10 mouse cellular contexts compared by ENCODE assay signal in the genomic region with DNA sequence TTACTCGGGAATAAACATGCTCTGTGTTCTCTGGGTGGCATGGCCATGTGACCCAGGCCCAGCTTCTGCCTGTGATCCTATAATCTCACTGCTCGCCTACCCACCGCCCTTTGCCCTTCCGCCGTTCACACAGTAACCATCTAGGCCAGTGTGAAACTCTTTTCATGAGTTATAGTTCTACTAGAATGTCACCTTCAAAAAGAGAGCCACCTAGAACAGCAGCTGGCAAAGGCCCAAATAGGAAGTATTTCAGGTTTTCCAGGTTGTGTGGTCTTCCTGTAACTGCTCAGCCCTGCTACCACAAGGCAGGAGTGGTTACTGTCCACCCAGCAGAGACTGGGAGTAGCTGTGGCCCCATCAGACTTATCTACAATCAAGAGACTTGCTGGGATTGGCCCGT. TPM values are rescaled to one million over a fixed set of nuclear protein-coding genes. Genes with fewer than 3 reads are reported as not detected.
A peak's percentile ranks its signal among the peaks of the same experiment; 100 is the strongest.
DNase-seq lines count a peak whose midpoint lies in the region; ATAC-seq lines count a peak whose summit lies in the region.
"Had no signal": no experiment of that assay in that cellular context is flagged by ENCODE, and none has a peak within 500 bp of the region (broad histone marks: within the 10 kb centered on the region; RNA-seq: fewer than 3 reads in every experiment).

No protein-coding gene starts in this region.

- H3K4me1 ChIP-seq in kidney, embryonic 14.5 days (ENCODE audit: control insufficient read depth, insufficient read depth, low read length): peaks cover 7% of the 10 kb centered on the region; the same call in 1 of the 2 replicates
- peaks cover 9% of the 10 kb centered on the region for H3K4me1 ChIP-seq in liver, embryonic 12.5 days
- H3K4me1 ChIP-seq in forebrain, embryonic 16.5 days (replicated peaks; ENCODE audit: control insufficient read depth, insufficient read depth, low read length): no peaks in the 10 kb centered on the region

- ATAC-seq in kidney, embryonic 14.5 days (ENCODE audit: low FRiP score, low TSS enrichment): no peak
- ATAC-seq in liver, embryonic 12.5 days: peak; percentile 63
- no peak for ATAC-seq in forebrain, embryonic 16.5 days
- ATAC-seq: hindbrain, embryonic 16.5 days had no signal

- H3K36me3 ChIP-seq in kidney, embryonic 14.5 days (ENCODE audit: control insufficient read depth, insufficient read depth, low read length): no peaks in the 10 kb centered on the region
- H3K36me3 ChIP-seq in liver, embryonic 12.5 days: no peaks in the 10 kb centered on the region
- H3K36me3 ChIP-seq in forebrain, embryonic 16.5 days (ENCODE audit: control insufficient read depth, insufficient read depth): no peaks in the 10 kb centered on the region
- H3K36me3 ChIP-seq: G1E had no signal

- no peak overlapping the region for H3K4me3 ChIP-seq in kidney, embryonic 14.5 days (ENCODE audit: low read length)
- no peak overlapping the region for H3K4me3 ChIP-seq in liver, embryonic 12.5 days
- H3K4me3 ChIP-seq in forebrain, embryonic 16.5 days (replicated peaks; ENCODE audit: low read length): no peak overlapping the region

- no peaks in the 10 kb centered on the region for H3K9me3 ChIP-seq in kidney, embryonic 14.5 days (ENCODE audit: control insufficient read depth, low read length)
- H3K9me3 ChIP-seq in liver, embryonic 12.5 days (replicated peaks): no peaks in the 10 kb centered on the region
- H3K9me3 ChIP-seq in forebrain, embryonic 16.5 days (ENCODE audit: control insufficient read depth, low read length): no peaks in the 10 kb centered on the region
- H3K9me3 ChIP-seq: G1E had no signal

- 58% methylated on average over 6 of the region's 6 CpGs for WGBS in kidney, embryonic 14.5 days
- WGBS in liver, embryonic 12.5 days (ENCODE audit: insufficient replicate concordance): 52% methylated on average over 6 of the region's 6 CpGs
- 84% methylated on average over 6 of the region's 6 CpGs for WGBS in forebrain, embryonic 16.5 days

- peak overlapping the region; percentile 49; the same call in 1 of the 2 replicates for H3K27ac ChIP-seq in kidney, embryonic 14.5 days (ENCODE audit: low read depth, low read length)
- peak overlapping the region; percentile 70 for H3K27ac ChIP-seq in liver, embryonic 12.5 days
- no peak overlapping the region for H3K27ac ChIP-seq in forebrain, embryonic 16.5 days (ENCODE audit: low read length)

- no peaks in the 10 kb centered on the region for H3K27me3 ChIP-seq in kidney, embryonic 14.5 days (ENCODE audit: control insufficient read depth, insufficient read depth, low read length)
- H3K27me3 ChIP-seq in liver, embryonic 12.5 days (replicated peaks): peaks cover 7% of the 10 kb centered on the region; the same call in 1 of the 2 replicates
- H3K27me3 ChIP-seq in forebrain, embryonic 16.5 days (replicated peaks; ENCODE audit: control insufficient read depth, insufficient read depth, low read length): no peaks in the 10 kb centered on the region

- H3K4me2 ChIP-seq in kidney, embryonic 14.5 days (replicated peaks; ENCODE audit: low read depth, low read length): no peak overlapping the region
- no peak overlapping the region for H3K4me2 ChIP-seq in liver, embryonic 12.5 days
- H3K4me2 ChIP-seq in forebrain, embryonic 16.5 days (ENCODE audit: low read length): no peak overlapping the region

- peak; percentile 38 for DNase-seq in urinary bladder, postnatal 25 days (ENCODE audit: low spot score)
- DNase-seq in urinary bladder, postnatal 4 days (ENCODE audit: low spot score in 2 of 2): no peak
- DNase-seq in layer of hippocampus, adult 9-11 months: no peak
- no peak for DNase-seq in embryo, embryonic 10 days (ENCODE audit: low spot score)
- DNase-seq: left cerebral cortex, postnatal 4 days had no signal

- H3K9ac ChIP-seq in kidney, embryonic 14.5 days (ENCODE audit: low read depth, low read length): no peak overlapping the region
- H3K9ac ChIP-seq in liver, embryonic 12.5 days: no peak overlapping the region
- H3K9ac ChIP-seq in forebrain, embryonic 16.5 days (replicated peaks; ENCODE audit: low read depth, low read length): no peak overlapping the region

RNA-seq across cellular contexts. Expression of gene Pink1, which starts 16.7 kb away (rescaled TPM):
- 25.7 and 27.1 TPM in 2 replicates for polyA plus RNA-seq in kidney, embryonic 14.5 days (2014; fragmentation: Nextera tagmentation; extraction: Ambion mirVana)
- 28.8 and 30.2 TPM in 2 replicates for polyA plus RNA-seq in liver, embryonic 12.5 days (2016; fragmentation: Nextera tagmentation; extraction: Ambion mirVana)
- 91.0 and 92.8 TPM in 2 replicates for polyA plus RNA-seq in forebrain, embryonic 16.5 days (2015; fragmentation: Nextera tagmentation; extraction: Ambion mirVana)

RNA-seq across cellular contexts. Expression of gene Cda, which starts 25.0 kb away (rescaled TPM):
- polyA plus RNA-seq in kidney, embryonic 14.5 days (2014; fragmentation: Nextera tagmentation; extraction: Ambion mirVana): 21.7 TPM in 2 replicates
- polyA plus RNA-seq in liver, embryonic 12.5 days (2016; fragmentation: Nextera tagmentation; extraction: Ambion mirVana): 5.1 and 5.8 TPM in 2 replicates
- polyA plus RNA-seq in forebrain, embryonic 16.5 days (2015; fragmentation: Nextera tagmentation; extraction: Ambion mirVana): 1.0 and 1.1 TPM in 2 replicates
- polyA plus RNA-seq: G1E had no signal

RNA-seq across cellular contexts. Expression of gene Ddost, which starts 38.2 kb away (rescaled TPM):
- polyA plus RNA-seq in kidney, embryonic 14.5 days (2014; fragmentation: Nextera tagmentation; extraction: Ambion mirVana): 299 and 332 TPM in 2 replicates
- 206 and 212 TPM in 2 replicates for polyA plus RNA-seq in liver, embryonic 12.5 days (2016; fragmentation: Nextera tagmentation; extraction: Ambion mirVana)
- 184 and 190 TPM in 2 replicates for polyA plus RNA-seq in forebrain, embryonic 16.5 days (2015; fragmentation: Nextera tagmentation; extraction: Ambion mirVana)

RNA-seq across cellular contexts. Expression of gene Fam43b, which starts 53.5 kb away (rescaled TPM):
- not detected in 2 replicates for polyA plus RNA-seq in kidney, embryonic 14.5 days (2014; fragmentation: Nextera tagmentation; extraction: Ambion mirVana)
- not detected in 2 replicates for polyA plus RNA-seq in liver, embryonic 12.5 days (2016; fragmentation: Nextera tagmentation; extraction: Ambion mirVana)
- 7.7 and 8.4 TPM in 2 replicates for polyA plus RNA-seq in forebrain, embryonic 16.5 days (2015; fragmentation: Nextera tagmentation; extraction: Ambion mirVana)
- polyA plus RNA-seq: G1E had no signal
